Mouse (Mus musculus) heart, adult 9 months (tissue): ENCODE data around the gene Pmvk.

Source experiments
- DNase-seq, 2 experiments: peaks; one replicate each; pipeline ENCODE4 v3.0.0; 2022; ENCODE audit warnings: low spot score in 2 of 2

Gene Pmvk

GRCm38 (mm10) chr3:89479055-89479454 lies 24.7 kb downstream of the Pmvk start:
- no peak for DNase-seq

GRCm38 (mm10) chr3:89481488-89481887 lies 27.1 kb downstream of the Pmvk start:
- DNase-seq: no peak

DNA sequence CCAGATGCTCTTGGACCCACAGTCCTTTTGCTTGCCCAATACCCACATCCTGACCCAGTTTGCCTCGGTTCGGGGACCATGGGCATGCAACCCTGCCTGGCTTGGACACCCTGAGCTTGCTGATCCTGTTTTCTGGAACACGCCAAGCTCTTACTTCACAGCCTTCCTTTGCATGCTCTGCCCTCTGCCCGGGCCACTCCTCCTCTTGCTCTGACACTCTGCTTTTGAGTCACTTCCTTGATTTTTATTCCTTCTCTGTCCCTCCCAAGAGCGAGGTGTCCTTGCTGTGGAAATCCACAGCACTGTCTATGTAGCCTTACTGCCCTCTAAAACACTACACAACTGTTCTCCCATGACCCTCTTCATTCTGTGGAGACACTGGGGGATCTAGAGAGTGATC lies 27.9 kb downstream of the Pmvk start:
- DNase-seq: no peak

DNA sequence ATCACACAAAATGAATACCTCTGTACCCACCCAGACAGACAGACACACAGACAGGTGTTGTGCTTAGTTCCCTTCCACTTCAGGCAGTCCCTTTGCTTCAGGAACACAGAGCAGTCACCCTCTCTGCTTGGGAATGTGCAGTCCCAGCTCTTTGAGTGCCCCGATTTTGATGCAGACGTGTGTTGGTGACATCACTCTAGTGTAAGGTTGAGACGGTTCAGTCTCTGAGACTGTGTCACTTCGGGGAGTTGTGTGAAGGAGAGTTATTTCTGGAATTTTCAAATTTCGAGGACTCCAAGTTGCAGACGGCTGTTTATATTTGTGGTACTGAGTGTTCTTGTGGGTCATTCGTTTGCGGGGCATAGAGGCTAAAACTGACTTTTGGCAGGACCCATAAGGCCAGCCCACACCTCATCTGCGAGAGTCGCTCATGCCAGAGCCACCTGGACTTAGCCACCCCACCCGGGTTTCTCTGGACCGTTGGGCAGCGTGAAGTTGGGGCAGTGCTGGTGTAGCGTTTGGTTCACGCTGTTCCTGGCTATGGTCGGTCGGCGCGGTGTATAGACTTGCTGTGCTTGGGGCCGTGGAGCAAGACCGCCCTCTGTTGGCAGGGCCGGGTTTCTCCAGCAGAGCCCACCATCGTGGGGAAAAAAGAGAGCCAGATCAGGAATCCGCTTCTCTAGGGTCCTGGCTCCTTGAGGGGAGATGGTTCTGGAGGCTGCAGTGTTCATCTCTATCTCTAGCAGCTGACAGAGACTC lies 30.6 kb downstream of the Pmvk start:
- peak; percentile 45 to 69 for DNase-seq

DNA sequence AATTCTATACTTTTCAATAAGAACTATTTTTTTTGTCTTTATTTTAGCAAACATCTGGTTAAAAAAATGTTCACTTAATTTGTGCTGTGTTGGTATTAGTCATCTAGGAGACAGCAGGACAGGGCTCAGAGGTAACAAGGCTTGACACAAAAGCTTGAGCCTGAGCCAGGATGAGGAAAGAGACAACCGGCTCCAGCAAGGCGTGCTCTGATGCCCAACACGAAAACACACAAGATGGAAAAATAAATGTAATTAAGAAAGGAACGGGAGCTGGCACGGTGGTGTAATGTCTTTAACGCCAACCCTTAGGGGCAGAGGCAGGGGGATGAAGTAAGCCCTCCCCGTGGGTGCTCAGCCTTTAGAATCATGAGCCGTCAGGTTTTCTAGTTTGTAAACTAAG lies 31.8 kb downstream of the Pmvk start:
- no peak for DNase-seq

DNA sequence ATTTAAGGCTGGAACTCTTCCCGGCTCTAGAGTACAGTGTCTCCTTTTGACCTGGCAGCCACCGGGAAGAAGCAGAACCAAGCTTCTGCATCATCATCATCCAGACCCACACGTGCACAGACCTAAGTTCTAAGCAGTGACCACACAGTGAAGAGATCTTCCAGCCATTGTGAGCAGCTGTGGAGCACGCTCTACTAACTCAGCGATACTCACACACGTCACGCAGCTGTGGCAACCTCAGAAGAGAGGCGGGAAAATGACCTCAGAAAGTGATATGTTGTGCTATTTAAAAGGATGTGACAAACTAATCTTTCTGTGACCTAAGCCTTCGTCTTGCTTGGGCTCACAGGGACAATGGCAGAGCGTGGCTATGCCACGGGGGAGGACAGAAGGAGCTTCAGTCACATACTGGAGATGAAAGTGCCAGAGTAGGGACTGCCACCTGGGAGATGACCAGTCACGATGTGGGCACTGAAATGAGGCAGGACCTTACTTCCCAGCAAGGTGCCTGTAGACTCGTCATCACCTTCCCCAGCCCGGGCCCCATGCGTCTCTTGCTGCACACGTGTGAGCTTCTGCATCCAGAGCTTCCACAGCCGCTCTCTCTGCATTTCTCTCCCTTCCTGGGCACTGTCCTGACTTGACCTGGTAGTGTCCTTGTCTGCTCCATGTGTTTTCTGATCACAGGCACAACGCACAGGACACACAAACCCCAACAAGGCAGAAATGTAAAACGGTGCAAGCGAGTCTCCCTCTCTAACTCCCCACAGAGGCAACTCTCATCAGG lies 32.8 kb downstream of the Pmvk start:
- peak; percentile 15 to 21 for DNase-seq

GRCm38 (mm10) chr3:89490790-89491189 lies 36.4 kb downstream of the Pmvk start:
- no peak for DNase-seq

- DNase-seq: no peak
Observed at GRCm38 (mm10) chr3:89491559-89491958, 37.2 kb downstream of the Pmvk start.

DNA sequence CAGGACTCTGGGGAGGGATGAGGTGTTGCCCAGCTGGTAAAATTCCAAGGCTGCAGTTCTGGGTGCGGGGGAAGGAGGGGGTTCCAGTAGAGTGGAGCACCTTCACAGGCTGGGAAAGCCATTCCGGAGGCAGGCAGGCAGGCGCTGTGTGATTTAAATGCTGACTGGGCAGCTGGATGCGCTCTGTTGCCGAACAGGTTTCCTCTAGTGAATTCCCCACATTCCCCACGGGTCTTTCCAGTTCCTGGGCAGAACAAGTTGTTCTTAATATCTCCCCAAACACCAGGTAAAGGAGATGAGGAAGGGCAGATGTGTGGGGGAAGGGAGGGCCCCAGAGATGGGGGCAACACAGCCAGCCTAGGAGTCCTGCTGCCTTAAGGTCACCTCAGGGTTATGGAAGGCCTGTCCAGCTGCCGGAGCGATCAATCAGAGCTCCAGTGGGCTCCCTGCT lies 38.4 kb downstream of the Pmvk start:
- DNase-seq: no peak

- no peak for DNase-seq
Observed at GRCm38 (mm10) chr3:89494630-89495029, 40.3 kb downstream of the Pmvk start.

DNA sequence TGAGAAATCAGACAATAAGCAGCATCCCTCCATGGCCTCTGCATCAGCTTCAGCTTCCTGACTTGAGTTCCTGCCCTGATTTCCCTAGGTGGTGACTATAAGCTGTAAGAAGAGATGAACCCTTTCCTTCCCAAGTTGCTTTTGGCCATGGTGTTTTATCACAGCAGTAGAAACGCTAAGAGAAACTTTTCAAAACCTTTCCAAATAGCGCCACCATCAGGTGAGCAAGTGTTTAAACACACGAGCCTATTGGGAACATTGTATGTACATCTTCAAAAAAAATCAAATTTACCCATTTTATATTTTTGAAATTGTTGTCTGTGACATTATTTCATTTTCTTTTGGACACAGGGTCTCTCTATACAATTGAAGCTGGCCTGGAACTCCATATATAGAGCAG lies 42.0 kb downstream of the Pmvk start:
- no peak for DNase-seq

DNA sequence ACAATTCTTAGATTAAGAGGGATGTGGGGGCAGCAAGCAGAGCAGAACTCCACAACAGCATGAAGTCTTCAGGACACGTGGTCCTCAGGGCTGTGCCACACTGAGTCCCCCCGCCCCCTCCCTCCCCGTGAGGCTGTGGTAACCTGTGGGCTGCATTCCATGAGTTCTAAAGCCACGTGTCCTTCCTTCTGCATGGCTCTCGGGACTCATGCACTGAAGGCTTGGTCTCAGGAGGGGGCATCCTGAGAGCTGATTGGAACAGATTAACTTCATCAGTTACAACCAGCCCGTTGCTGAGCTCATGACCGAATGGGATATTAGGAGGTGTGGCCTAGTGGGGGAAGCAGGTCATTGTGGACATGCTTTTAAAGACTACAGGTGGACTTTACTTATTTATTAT lies 45.4 kb downstream of the Pmvk start:
- DNase-seq: no peak

GRCm38 (mm10) chr3:89501486-89501885 lies 47.1 kb downstream of the Pmvk start:
- DNase-seq: no peak

GRCm38 (mm10) chr3:89502551-89502950 lies 48.2 kb downstream of the Pmvk start:
- DNase-seq: no peak

GRCm38 (mm10) chr3:89508041-89508440 lies 53.7 kb downstream of the Pmvk start:
- no peak for DNase-seq

- DNase-seq: no peak
Observed at GRCm38 (mm10) chr3:89510979-89511378, 56.6 kb downstream of the Pmvk start.

- DNase-seq: no peak
Observed at GRCm38 (mm10) chr3:89511400-89511799, 57.1 kb downstream of the Pmvk start.

GRCm38 (mm10) chr3:89512225-89512624 lies 57.9 kb downstream of the Pmvk start:
- DNase-seq: no peak

- no peak for DNase-seq
Observed at GRCm38 (mm10) chr3:89515444-89515843, 61.1 kb downstream of the Pmvk start.

DNA sequence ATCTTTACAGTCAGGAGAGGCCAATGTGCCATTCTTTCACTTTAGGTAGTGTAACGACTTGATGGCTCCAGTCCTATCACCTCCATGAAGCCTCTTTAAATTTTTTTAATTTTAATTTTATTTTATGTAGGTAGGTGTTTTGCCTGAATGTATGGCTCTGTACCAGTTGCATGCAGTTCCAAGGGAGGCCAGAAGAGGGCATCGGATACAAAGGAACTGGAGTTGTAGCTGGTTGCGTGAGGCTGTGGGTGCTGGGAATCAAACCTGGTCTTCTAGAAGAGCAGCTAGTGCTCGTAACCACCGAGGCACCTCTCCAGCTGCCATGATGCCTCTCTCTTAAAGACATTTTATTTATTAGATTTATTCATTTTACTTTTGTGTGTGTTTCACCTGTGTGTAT lies 62.0 kb downstream of the Pmvk start:
- DNase-seq: no peak
